Comparison of ENCODE assay signal across 10 mouse cellular contexts in genomic region chr1:190173596-190173995, GRCm38 (mm10). TPM values are rescaled to one million over a fixed set of nuclear protein-coding genes. Genes with fewer than 3 reads are reported as not detected.
DNase-seq lines count a peak whose midpoint lies in the region; ATAC-seq and TF ChIP-seq lines count a peak whose summit lies in the region.
"Had no signal": no experiment of that assay in that cellular context is flagged by ENCODE, and none has a peak within 500 bp of the region (broad histone marks: within the 10 kb centered on the region; RNA-seq: fewer than 3 reads in every experiment).

No protein-coding gene starts in this region.

- intact Hi-C loops in left cerebral cortex, postnatal 36 days (cut with DNase I), result no loop called here

- no peak overlapping the region for H3K4me3 ChIP-seq in hindbrain, embryonic 15.5 days
- H3K4me3 ChIP-seq in hindbrain, postnatal 0 days (ENCODE audit: low read length), result no peak overlapping the region
- peak overlapping the region; percentile 86 for H3K4me3 ChIP-seq in heart, embryonic 16.5 days (ENCODE audit: low read length)
- H3K4me3 ChIP-seq in midbrain, embryonic 12.5 days, result peak overlapping the region; percentile 71

- WGBS in hindbrain, embryonic 15.5 days, result 8% methylated on average over 14 of the region's 16 CpGs
- 15% methylated on average over 15 of the region's 16 CpGs for WGBS in hindbrain, postnatal 0 days
- WGBS in heart, embryonic 16.5 days, result 10% methylated on average over 16 of the region's 16 CpGs
- 0% methylated on average over 12 of the region's 16 CpGs for WGBS in midbrain, embryonic 12.5 days

- H3K27ac ChIP-seq in hindbrain, embryonic 15.5 days (replicated peaks), result no peak overlapping the region
- no peak overlapping the region for H3K27ac ChIP-seq in hindbrain, postnatal 0 days
- H3K27ac ChIP-seq in heart, embryonic 16.5 days (ENCODE audit: low read length), result peak overlapping the region; percentile 60
- H3K27ac ChIP-seq in midbrain, embryonic 12.5 days (replicated peaks), result no peak overlapping the region

- peaks cover 14% of the 10 kb centered on the region for H3K27me3 ChIP-seq in hindbrain, embryonic 15.5 days
- peaks cover 16% of the 10 kb centered on the region; the same call in 1 of the 2 replicates for H3K27me3 ChIP-seq in hindbrain, postnatal 0 days (ENCODE audit: insufficient read depth, low read length)
- H3K27me3 ChIP-seq in heart, embryonic 16.5 days (ENCODE audit: control insufficient read depth, insufficient read depth, low read length), result peaks cover 7% of the 10 kb centered on the region; the same call in 1 of the 2 replicates
- H3K27me3 ChIP-seq in midbrain, embryonic 12.5 days, result peaks cover 71% of the 10 kb centered on the region

- H3K4me1 ChIP-seq in hindbrain, embryonic 15.5 days (replicated peaks), result peaks cover 60% of the 10 kb centered on the region
- peaks cover 10% of the 10 kb centered on the region; the same call in 1 of the 2 replicates for H3K4me1 ChIP-seq in hindbrain, postnatal 0 days (ENCODE audit: insufficient read depth, low read length)
- peaks cover 19% of the 10 kb centered on the region for H3K4me1 ChIP-seq in heart, embryonic 16.5 days (ENCODE audit: control insufficient read depth, insufficient read depth, low read length)
- peaks cover 52% of the 10 kb centered on the region for H3K4me1 ChIP-seq in midbrain, embryonic 12.5 days

- H3K9me3 ChIP-seq in hindbrain, embryonic 15.5 days, result no peaks in the 10 kb centered on the region
- H3K9me3 ChIP-seq in hindbrain, postnatal 0 days (ENCODE audit: low read length), result no peaks in the 10 kb centered on the region
- no peaks in the 10 kb centered on the region for H3K9me3 ChIP-seq in heart, embryonic 16.5 days (replicated peaks; ENCODE audit: control insufficient read depth, low read length)
- no peaks in the 10 kb centered on the region for H3K9me3 ChIP-seq in midbrain, embryonic 12.5 days

- DNase-seq in hindbrain, postnatal 0 days (ENCODE audit: low spot score), result no peak
- DNase-seq in embryo, embryonic 10.5 days (ENCODE audit: low spot score), result peak; percentile 55
- no peak for DNase-seq in left cerebral cortex, postnatal 36 days (ENCODE audit: low spot score in 2 of 2)
- no peak for DNase-seq in adrenal gland, adult 8-10 months
- DNase-seq in lung, postnatal 25 days (ENCODE audit: low spot score), result no peak

- ATAC-seq in hindbrain, embryonic 15.5 days (ENCODE audit: low FRiP score, low read depth), result no peak
- ATAC-seq in hindbrain, postnatal 0 days, result no peak
- no peak for ATAC-seq in heart, embryonic 16.5 days (replicated peaks; ENCODE audit: extremely low read depth, insufficient read depth, low FRiP score)
- ATAC-seq in midbrain, embryonic 12.5 days (ENCODE audit: low FRiP score, low read depth), result no peak
- ATAC-seq: Patski had no signal

- no peaks in the 10 kb centered on the region for H3K36me3 ChIP-seq in hindbrain, embryonic 15.5 days
- no peaks in the 10 kb centered on the region for H3K36me3 ChIP-seq in hindbrain, postnatal 0 days (ENCODE audit: insufficient read depth, low read length)
- H3K36me3 ChIP-seq in heart, embryonic 16.5 days (ENCODE audit: control insufficient read depth, insufficient read depth), result no peaks in the 10 kb centered on the region
- H3K36me3 ChIP-seq in midbrain, embryonic 12.5 days, result no peaks in the 10 kb centered on the region

- H3K9ac ChIP-seq in hindbrain, embryonic 15.5 days, result no peak overlapping the region
- H3K9ac ChIP-seq in hindbrain, postnatal 0 days (replicated peaks; ENCODE audit: low read length), result no peak overlapping the region
- peak overlapping the region; percentile 51; the same call in 1 of the 2 replicates for H3K9ac ChIP-seq in heart, embryonic 16.5 days (ENCODE audit: low read length)
- no peak overlapping the region for H3K9ac ChIP-seq in midbrain, embryonic 12.5 days (replicated peaks)

- TF ChIP-seq CTCF in hindbrain, postnatal 0 days (IDR thresholded peaks at IDR 0.05; ENCODE audit: low read depth), result no peak

- peak overlapping the region; percentile 20; the same call in 1 of the 2 replicates for H3K4me2 ChIP-seq in hindbrain, embryonic 15.5 days
- H3K4me2 ChIP-seq in hindbrain, postnatal 0 days (ENCODE audit: low read depth, low read length), result no peak overlapping the region
- H3K4me2 ChIP-seq in heart, embryonic 16.5 days (ENCODE audit: low read depth, low read length), result peak overlapping the region; percentile 69
- H3K4me2 ChIP-seq in midbrain, embryonic 12.5 days (replicated peaks), result peak overlapping the region; percentile 86

RNA-seq across cellular contexts. Expression of gene Prox1, which starts 3.1 kb away (rescaled TPM):
- 6.2 and 6.9 TPM in 2 replicates for polyA plus RNA-seq in hindbrain, embryonic 15.5 days (2015; fragmentation: Nextera tagmentation; extraction: Ambion mirVana)
- 8.0 and 8.4 TPM in 2 replicates for total RNA-seq in hindbrain, postnatal 0 days (2014; rRNA removed)
- 3.8 and 3.9 TPM in 2 replicates for polyA plus RNA-seq in hindbrain, postnatal 0 days (2015; fragmentation: Nextera tagmentation; extraction: Ambion mirVana)
- 16.4 and 17.7 TPM in 2 replicates for polyA plus RNA-seq in heart, embryonic 16.5 days (2015; fragmentation: Nextera tagmentation; extraction: Ambion mirVana)
- 10.5 and 10.7 TPM in 2 replicates for polyA plus RNA-seq in midbrain, embryonic 12.5 days (2016; fragmentation: Nextera tagmentation; extraction: Ambion mirVana)
- total RNA-seq in left cerebral cortex, postnatal 36 days (2021), result 1 to 10 TPM; 8.5 to 8.7 TPM
- 10 to 100 TPM; 41.1 to 45.5 (median 44.9) TPM for total RNA-seq in adrenal gland, adult 8-10 months (2022)
- total RNA-seq: common myeloid progenitor, adult 5-6 weeks had no signal

Comparison
In these comparisons a context has a peak if more than half of its experiments do, and no peak if none do; other contexts are left out.
1. H3K4me3 ChIP-seq: peak in heart, embryonic 16.5 days (single experiment) and midbrain, embryonic 12.5 days (single experiment); none in hindbrain, embryonic 15.5 days (single experiment) and hindbrain, postnatal 0 days (single experiment).